In the genomic region with DNA sequence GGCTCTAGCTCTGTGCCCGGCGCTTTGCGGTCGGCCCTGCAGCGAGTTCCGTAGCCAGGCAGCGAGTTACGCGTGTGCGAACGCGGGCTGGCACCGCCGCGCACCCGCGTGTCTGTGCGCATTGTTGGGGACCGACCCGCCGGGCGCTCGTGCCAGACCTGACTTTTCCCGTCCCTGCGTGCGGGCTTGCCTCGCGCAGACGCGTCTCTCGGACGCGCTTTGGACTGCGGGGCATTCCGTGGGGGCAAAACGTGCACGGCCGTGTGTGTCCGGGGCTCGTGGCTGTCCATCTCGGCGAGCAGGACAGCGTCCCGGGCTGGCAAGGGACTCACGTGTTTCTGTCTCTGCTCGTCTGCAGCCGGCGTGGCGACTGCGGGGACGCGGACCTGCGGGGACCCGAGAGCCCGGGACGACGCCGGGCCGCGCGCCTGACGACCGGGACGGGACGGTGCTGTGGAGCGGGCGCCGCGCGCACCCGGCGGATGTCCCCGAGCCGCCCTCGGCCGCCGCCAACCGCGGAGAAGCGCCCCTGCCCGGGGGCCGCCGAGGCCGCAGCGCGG, we compare ENCODE assay signal across 8 mouse cellular contexts. TPM values are rescaled to one million over a fixed set of nuclear protein-coding genes. Genes with fewer than 3 reads are reported as not detected.
DNase-seq lines count a peak whose midpoint lies in the region; ATAC-seq and TF ChIP-seq lines count a peak whose summit lies in the region.

No protein-coding gene starts in this region.

- intact Hi-C loops in left cerebral cortex, adult 2 months (cut with DNase I), result loop anchor here (1.0 to 5.0 kb wide), 6 partner anchors 47 to 337 kb away; a partner anchor contains a TSS

- peak; percentile 58 to 59 for DNase-seq in left cerebral cortex, adult 2 months (ENCODE audit: extremely low spot score in 1 of 2, low spot score in 2 of 2)
- no peak for DNase-seq in left cerebral cortex, adult 18-20 months (ENCODE audit: low spot score in 2 of 2)
- peak; percentile 19 to 22 for DNase-seq in adrenal gland, postnatal 4 days (ENCODE audit: low spot score in 2 of 2)
- DNase-seq in thymus, postnatal 0 days (ENCODE audit: low spot score), result peak; percentile 57

- H3K4me3 ChIP-seq in left cerebral cortex, adult 2 months, result peak overlapping the region; percentile 97
- peak overlapping the region; percentile 89 for H3K4me3 ChIP-seq in forebrain, embryonic 16.5 days (replicated peaks; ENCODE audit: low read length)
- peak overlapping the region; percentile 83 for H3K4me3 ChIP-seq in hindbrain, embryonic 12.5 days
- H3K4me3 ChIP-seq in limb, embryonic 12.5 days (replicated peaks), result peak overlapping the region; percentile 85
- H3K4me3 ChIP-seq in myocyte, result peak overlapping the region; percentile 38

- under 1% methylated on average over 83 of the region's 86 CpGs for WGBS in forebrain, embryonic 16.5 days
- WGBS in hindbrain, embryonic 12.5 days, result 0% methylated on average over 75 of the region's 86 CpGs
- WGBS in limb, embryonic 12.5 days, result under 1% methylated on average over 79 of the region's 86 CpGs

- H3K27me3 ChIP-seq in forebrain, embryonic 16.5 days (replicated peaks; ENCODE audit: control insufficient read depth, insufficient read depth, low read length), result 0 out of 2 replicates have a peak, but pooled peaks cover 2% of the 10 kb centered on the region
- H3K27me3 ChIP-seq in hindbrain, embryonic 12.5 days, result peaks cover 17% of the 10 kb centered on the region
- no peaks in the 10 kb centered on the region for H3K27me3 ChIP-seq in limb, embryonic 12.5 days
- no peaks in the 10 kb centered on the region for H3K27me3 ChIP-seq in myocyte (ENCODE audit: control insufficient read depth, insufficient read depth, insufficient read length)

- peak overlapping the region; percentile 99 for H3ac ChIP-seq in myocyte (ENCODE audit: control insufficient read depth, insufficient read length)

- peak; percentile 73 for ATAC-seq in forebrain, embryonic 16.5 days
- peak; percentile 71 for ATAC-seq in hindbrain, embryonic 12.5 days (ENCODE audit: low FRiP score)
- peak; percentile 49; the same call in 1 of the 2 replicates for ATAC-seq in limb, embryonic 12.5 days (ENCODE audit: insufficient number of reproducible peaks, insufficient read depth, low FRiP score, low TSS enrichment, low read depth)

- 0 out of 2 replicates have a peak, but pooled peaks cover 3% of the 10 kb centered on the region for H3K36me3 ChIP-seq in forebrain, embryonic 16.5 days (ENCODE audit: control insufficient read depth, insufficient read depth)
- H3K36me3 ChIP-seq in hindbrain, embryonic 12.5 days, result peaks cover 13% of the 10 kb centered on the region
- peaks cover 23% of the 10 kb centered on the region for H3K36me3 ChIP-seq in limb, embryonic 12.5 days
- peaks cover 16% of the 10 kb centered on the region for H3K36me3 ChIP-seq in myocyte (ENCODE audit: control insufficient read depth, insufficient read depth)

- peak overlapping the region; percentile 94 for H3K4me2 ChIP-seq in forebrain, embryonic 16.5 days (ENCODE audit: low read length)
- peak overlapping the region; percentile 90 for H3K4me2 ChIP-seq in hindbrain, embryonic 12.5 days (replicated peaks)
- H3K4me2 ChIP-seq in limb, embryonic 12.5 days, result peak overlapping the region; percentile 74
- H3K4me2 ChIP-seq in myocyte (ENCODE audit: low read depth), result peak overlapping the region; percentile 59

- peak overlapping the region; percentile 89 for H3K27ac ChIP-seq in left cerebral cortex, adult 2 months
- H3K27ac ChIP-seq in forebrain, embryonic 16.5 days (ENCODE audit: low read length), result peak overlapping the region; percentile 89
- H3K27ac ChIP-seq in hindbrain, embryonic 12.5 days, result peak overlapping the region; percentile 89
- H3K27ac ChIP-seq in limb, embryonic 12.5 days, result peak overlapping the region; percentile 94

- no peaks in the 10 kb centered on the region for H3K9me3 ChIP-seq in forebrain, embryonic 16.5 days (ENCODE audit: control insufficient read depth, low read length)
- H3K9me3 ChIP-seq in hindbrain, embryonic 12.5 days (replicated peaks), result no peaks in the 10 kb centered on the region
- no peaks in the 10 kb centered on the region for H3K9me3 ChIP-seq in limb, embryonic 12.5 days

- TF ChIP-seq POLR2A in myocyte (IDR thresholded peaks at IDR 0.05; ENCODE audit: insufficient read length, low read depth), result peak; percentile 47

- peaks cover 22% of the 10 kb centered on the region for H3K4me1 ChIP-seq in forebrain, embryonic 16.5 days (replicated peaks; ENCODE audit: control insufficient read depth, insufficient read depth, low read length)
- H3K4me1 ChIP-seq in hindbrain, embryonic 12.5 days, result peaks cover 25% of the 10 kb centered on the region
- peaks cover 31% of the 10 kb centered on the region for H3K4me1 ChIP-seq in limb, embryonic 12.5 days (replicated peaks)

- peaks cover 33% of the 10 kb centered on the region for H3K79me2 ChIP-seq in myocyte (ENCODE audit: control insufficient read depth, insufficient read depth)

- H3K9ac ChIP-seq in forebrain, embryonic 16.5 days (replicated peaks; ENCODE audit: low read depth, low read length), result peak overlapping the region; percentile 74
- H3K9ac ChIP-seq in hindbrain, embryonic 12.5 days, result peak overlapping the region; percentile 74
- peak overlapping the region; percentile 86 for H3K9ac ChIP-seq in limb, embryonic 12.5 days (replicated peaks)

- no peak for TF ChIP-seq CTCF in left cerebral cortex, adult 2 months (IDR thresholded peaks at IDR 0.05)

TF ChIP-seq in myocyte, 11 proteins besides CTCF, POLR2A, EP300 and RAD21:
- no peak for TF ChIP-seq TCF12 (IDR thresholded peaks at IDR 0.05; ENCODE audit: insufficient read depth, poor library complexity, severe bottlenecking)
- TF ChIP-seq MYOD1 (IDR thresholded peaks at IDR 0.05; ENCODE audit: control insufficient read depth in 1 of 3, insufficient read length in 2 of 3, low read depth in 2 of 3), result peak in 1 of 3 experiments; percentile 9
- peak in 1 of 3 experiments; percentile 3 for TF ChIP-seq MYOG (IDR thresholded peaks at IDR 0.05; ENCODE audit: control insufficient read depth in 1 of 3, insufficient read depth in 1 of 3, insufficient read length in 2 of 3, low read depth in 2 of 3)

RNA-seq across cellular contexts. Expression of a gene that starts 0.5 kb away (rescaled TPM):
- 10 to 100 TPM in 1 of 2 experiments, 1 to 10 TPM in 1; 9.7 to 11.0 TPM for total RNA-seq in left cerebral cortex, adult 2 months (2021)
- total RNA-seq in left cerebral cortex, adult 18-20 months (2021), result 1 to 10 TPM; 8.2 to 9.6 TPM
- 10 to 100 TPM; 35.4 to 40.6 TPM for total RNA-seq in adrenal gland, postnatal 4 days (2021)
- 6.4 and 6.6 TPM in 2 replicates for polyA plus RNA-seq in forebrain, embryonic 16.5 days (2015; fragmentation: Nextera tagmentation; extraction: Ambion mirVana)
- 6.9 and 7.1 TPM in 2 replicates for polyA plus RNA-seq in hindbrain, embryonic 12.5 days (2016; fragmentation: Nextera tagmentation; extraction: Ambion mirVana)
- 19.3 and 19.9 TPM in 2 replicates for polyA plus RNA-seq in limb, embryonic 12.5 days (2016; fragmentation: Nextera tagmentation; extraction: Ambion mirVana)
- 20.6 TPM for polyA plus RNA-seq in myocyte (2012; fragmentation: generic; extraction: Trizol)
- 3.2 and 4.5 TPM in 2 replicates for polyA plus RNA-seq in thymus, postnatal 0 days (2015; fragmentation: Nextera tagmentation; extraction: Ambion mirVana)

Comparison
In these comparisons a context has a peak if more than half of its experiments do, and no peak if none do; other contexts are left out.
1. DNase-seq: peak in left cerebral cortex, adult 2 months (2 of 2), adrenal gland, postnatal 4 days (2 of 2) and thymus, postnatal 0 days (single experiment); none in left cerebral cortex, adult 18-20 months (0 of 2).
2. H3K4me3 ChIP-seq: peak in every context shown above with its lines; median percentile 97 in left cerebral cortex, adult 2 months; 89 in forebrain, embryonic 16.5 days; 85 in limb, embryonic 12.5 days; 83 in hindbrain, embryonic 12.5 days; 38 in myocyte.
3. Peak in every context shown above with its lines, with median percentiles within 50 percentile points of each other: H3K27ac ChIP-seq, ATAC-seq, H3K4me2 ChIP-seq and H3K9ac ChIP-seq.